Mouse (Mus musculus) CH12.LX (cell line): ENCODE results near the gene Cwc22.

ENCODE experiments used
- CTCF ChIP-seq, 2 experiments: IDR thresholded peaks in 1 of 2; conservative IDR thresholded peaks in 1 of 2; 2 replicates each; pipeline ENCODE4 v1.5.1; 2011 to 2012; ENCODE audit warnings: low read depth in 2 of 2, low read length in 2 of 2, improper control_type of control experiment in 1 of 2, inconsistent platforms in 1 of 2, mild to moderate bottlenecking in 1 of 2, moderate library complexity in 1 of 2
- EP300 ChIP-seq: IDR thresholded peaks from 2 replicates; pipeline ENCODE4 v1.6.1; 2011; ENCODE audit warnings: low read length, improper control_type of control experiment
- RCOR1 ChIP-seq: conservative IDR thresholded peaks from 2 replicates; pipeline ENCODE4 v1.6.1; 2012; ENCODE audit warnings: low read depth, mild to moderate bottlenecking, inconsistent platforms, low read length, improper control_type of control experiment

GRCm38 (mm10) chr2:77931958-77932357 is 14.2 kb downstream of the Cwc22 start:
- TF ChIP-seq CTCF (conservative IDR thresholded peaks at IDR 0.05 in 1 of 2, IDR thresholded peaks at IDR 0.05 in 1 of 2; ENCODE audit: low read depth in 2 of 2, low read length in 2 of 2) (no peak), EP300 (no peak), RCOR1 (no peak)
